Mouse (Mus musculus): Measurements from ENCODE around the gene Cib2. TPM values are rescaled to one million over a fixed set of nuclear protein-coding genes. Genes with fewer than 3 reads are reported as not detected.

Cib2 gene
- polyA plus RNA-seq, 1 experiment from 2014 or later, result 18.8 TPM

DNA sequence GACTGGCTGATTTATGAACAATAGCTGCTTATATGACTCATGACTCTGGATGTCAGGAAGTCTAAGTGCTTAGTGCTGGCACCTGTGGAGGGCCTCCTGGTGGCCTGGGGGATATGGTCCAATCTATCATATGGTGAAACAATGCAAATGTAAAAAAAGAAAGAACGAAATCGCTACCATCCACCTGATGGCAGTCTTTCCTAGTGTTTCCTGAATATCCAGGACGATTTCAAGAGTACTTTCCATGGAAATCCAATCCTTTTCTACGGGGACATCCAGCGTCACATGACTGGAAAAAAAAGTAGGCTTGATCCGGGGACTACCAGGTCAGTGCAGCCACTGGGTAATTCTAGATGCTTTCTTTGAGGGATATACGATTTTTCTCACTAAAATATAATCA is 32.3 kb downstream of the Cib2 start:
- Histone ChIP-seq H3K4me1 (ENCODE audit: control insufficient read depth, insufficient read depth, low read length) (no peaks in the 10 kb centered on the region), H3K27me3 (replicated peaks; ENCODE audit: control insufficient read depth, insufficient read depth, low read length) (no peaks in the 10 kb centered on the region), H3K27ac (replicated peaks; ENCODE audit: low read depth, low read length) (no peak overlapping the region), H3K9me3 (ENCODE audit: control insufficient read depth, low read length) (no peaks in the 10 kb centered on the region), H3K36me3 (ENCODE audit: control insufficient read depth, insufficient read depth, low read length) (no peaks in the 10 kb centered on the region), H3K4me3 (ENCODE audit: low read depth, low read length) (no peak overlapping the region), H3K9ac (ENCODE audit: low read depth, low read length) (no peak overlapping the region), H3K4me2 (ENCODE audit: low read depth, low read length) (no peak overlapping the region)
- no peak for ATAC-seq (ENCODE audit: low read depth)
- no peak for DNase-seq (ENCODE audit: low spot score)
- 59% methylated on average over 7 of the region's 7 CpGs for WGBS

DNA sequence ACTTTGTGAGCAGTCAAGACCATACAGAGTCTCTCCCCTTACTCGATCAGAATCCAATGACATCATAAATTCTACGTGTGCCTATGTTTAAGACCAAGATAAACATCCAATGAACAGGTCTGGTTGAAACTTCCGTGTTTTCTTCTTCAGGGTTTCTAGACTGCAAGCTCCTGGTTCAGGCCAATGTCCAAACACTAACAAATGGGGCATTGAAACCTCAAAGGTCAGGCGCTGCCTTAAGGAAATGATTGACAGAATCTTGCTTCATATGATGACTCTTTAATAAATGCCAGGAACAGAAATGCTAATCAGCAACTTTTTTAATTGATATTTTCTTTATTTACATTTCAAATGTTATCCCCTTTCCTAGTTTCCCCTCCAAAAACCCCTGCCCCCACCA is 39.7 kb downstream of the Cib2 start:
- WGBS, result 77% methylated on average over 4 of the region's 4 CpGs
- no peak for ATAC-seq (ENCODE audit: low read depth)

DNA sequence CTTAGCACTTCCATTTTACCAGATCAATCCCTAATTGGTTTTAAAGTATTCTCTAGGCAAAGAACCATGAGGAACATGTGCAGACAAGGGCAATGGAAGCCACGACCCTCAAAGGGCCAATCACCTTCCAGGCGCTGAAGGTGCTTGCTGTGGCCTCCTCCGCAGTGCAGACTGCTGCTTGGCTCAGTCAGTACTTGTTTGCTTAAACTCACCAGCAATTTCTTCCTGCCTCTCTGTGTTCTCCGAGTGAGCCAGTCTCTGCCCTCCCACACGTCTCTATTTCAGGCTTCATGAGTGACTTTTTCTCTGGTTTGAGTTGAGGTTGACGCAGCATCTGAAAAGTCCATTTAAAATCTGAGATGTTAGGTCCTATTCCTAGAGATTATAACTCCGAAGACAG is 41.1 kb downstream of the Cib2 start:
- H3K27me3 ChIP-seq (replicated peaks; ENCODE audit: control insufficient read depth, insufficient read depth, low read length), result no peaks in the 10 kb centered on the region
- H3K4me3 ChIP-seq (ENCODE audit: low read depth, low read length), result no peak overlapping the region
- H3K9ac ChIP-seq (ENCODE audit: low read depth, low read length), result no peak overlapping the region
- ATAC-seq (ENCODE audit: low read depth) (no peak), DNase-seq (ENCODE audit: low spot score) (no peak)
- H3K4me2 ChIP-seq (ENCODE audit: low read depth, low read length), result no peak overlapping the region
- no peaks in the 10 kb centered on the region for H3K36me3 ChIP-seq (ENCODE audit: control insufficient read depth, insufficient read depth, low read length)
- no peak overlapping the region for H3K27ac ChIP-seq (replicated peaks; ENCODE audit: low read depth, low read length)
- no peaks in the 10 kb centered on the region for H3K4me1 ChIP-seq (ENCODE audit: control insufficient read depth, insufficient read depth, low read length)
- no peaks in the 10 kb centered on the region for H3K9me3 ChIP-seq (ENCODE audit: control insufficient read depth, low read length)
- 61% methylated on average over 7 of the region's 7 CpGs for WGBS

More for the DNA sequence above, 39.7 kb downstream of the Cib2 start:
- H3K4me1 ChIP-seq (ENCODE audit: control insufficient read depth, insufficient read depth, low read length), result no peaks in the 10 kb centered on the region
- no peak overlapping the region for H3K4me2 ChIP-seq (ENCODE audit: low read depth, low read length)
- no peak overlapping the region for H3K27ac ChIP-seq (replicated peaks; ENCODE audit: low read depth, low read length)
- no peak overlapping the region for H3K4me3 ChIP-seq (ENCODE audit: low read depth, low read length)
- no peak for DNase-seq (ENCODE audit: low spot score)
- no peaks in the 10 kb centered on the region for H3K9me3 ChIP-seq (ENCODE audit: control insufficient read depth, low read length)
- H3K9ac ChIP-seq (ENCODE audit: low read depth, low read length), result no peak overlapping the region
- no peaks in the 10 kb centered on the region for H3K36me3 ChIP-seq (ENCODE audit: control insufficient read depth, insufficient read depth, low read length)
- H3K27me3 ChIP-seq (replicated peaks; ENCODE audit: control insufficient read depth, insufficient read depth, low read length), result no peaks in the 10 kb centered on the region

DNA sequence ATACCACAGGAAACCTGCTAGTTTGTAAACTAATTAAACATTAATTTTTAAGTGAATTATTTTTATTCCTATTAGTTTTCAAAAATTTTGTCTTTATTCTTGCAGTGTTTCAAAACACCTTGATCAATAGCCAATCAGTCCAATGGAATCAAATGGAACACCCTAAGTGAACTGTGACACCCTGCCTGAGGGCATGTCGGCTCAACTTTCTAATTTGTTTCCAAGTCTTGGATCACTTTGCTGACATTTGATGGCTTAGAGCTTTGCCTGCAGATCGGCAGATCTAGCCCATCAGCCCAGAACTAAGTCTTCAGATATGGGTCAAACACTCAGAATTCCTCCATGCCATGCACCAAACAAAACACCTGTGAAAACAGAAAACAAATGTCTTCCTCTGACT is 44.0 kb downstream of the Cib2 start:
- no peaks in the 10 kb centered on the region for H3K36me3 ChIP-seq (ENCODE audit: control insufficient read depth, insufficient read depth, low read length)
- H3K4me1 ChIP-seq (ENCODE audit: control insufficient read depth, insufficient read depth, low read length), result no peaks in the 10 kb centered on the region
- H3K4me2 ChIP-seq (ENCODE audit: low read depth, low read length), result no peak overlapping the region
- H3K9me3 ChIP-seq (ENCODE audit: control insufficient read depth, low read length), result no peaks in the 10 kb centered on the region
- H3K9ac ChIP-seq (ENCODE audit: low read depth, low read length), result no peak overlapping the region
- no peak for DNase-seq (ENCODE audit: low spot score)
- no peak for ATAC-seq (ENCODE audit: low read depth)
- no peak overlapping the region for H3K27ac ChIP-seq (replicated peaks; ENCODE audit: low read depth, low read length)
- WGBS, result 52% methylated on average over 2 of the region's 2 CpGs
- no peak overlapping the region for H3K4me3 ChIP-seq (ENCODE audit: low read depth, low read length)
- no peaks in the 10 kb centered on the region for H3K27me3 ChIP-seq (replicated peaks; ENCODE audit: control insufficient read depth, insufficient read depth, low read length)

DNA sequence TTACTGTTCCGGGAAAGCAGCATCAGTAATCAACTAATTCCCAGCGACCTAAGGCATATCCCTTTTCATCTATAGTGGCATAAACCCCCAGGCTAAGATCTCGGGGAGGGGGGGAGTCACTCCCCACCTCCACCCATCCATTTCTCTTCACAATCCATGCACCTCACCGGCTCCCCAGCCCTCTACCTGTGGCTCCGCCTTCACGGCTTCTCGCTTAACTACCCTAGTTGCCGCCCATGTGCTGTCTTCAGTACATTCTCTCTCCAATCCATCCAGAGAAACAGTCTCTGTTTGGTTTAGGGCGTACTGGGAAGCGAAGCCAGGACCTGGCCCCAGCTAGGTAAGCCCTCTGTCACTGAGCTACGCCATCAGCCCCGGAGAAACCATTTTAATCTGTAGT is 57.1 kb downstream of the Cib2 start:
- H3K27ac ChIP-seq (replicated peaks; ENCODE audit: low read depth, low read length), result no peak overlapping the region
- H3K9me3 ChIP-seq (ENCODE audit: control insufficient read depth, low read length), result no peaks in the 10 kb centered on the region
- peaks cover 3% of the 10 kb centered on the region; the same call in 1 of the 2 replicates for H3K27me3 ChIP-seq (replicated peaks; ENCODE audit: control insufficient read depth, insufficient read depth, low read length)
- no peak overlapping the region for H3K4me3 ChIP-seq (ENCODE audit: low read depth, low read length)
- DNase-seq (ENCODE audit: low spot score) (peak; percentile 8), ATAC-seq (ENCODE audit: low read depth) (no peak)
- H3K36me3 ChIP-seq (ENCODE audit: control insufficient read depth, insufficient read depth, low read length), result no peaks in the 10 kb centered on the region
- H3K9ac ChIP-seq (ENCODE audit: low read depth, low read length), result no peak overlapping the region
- WGBS, result 8% methylated on average over 12 of the region's 12 CpGs
- H3K4me2 ChIP-seq (ENCODE audit: low read depth, low read length), result peak overlapping the region; percentile 97
- no peaks in the 10 kb centered on the region for H3K4me1 ChIP-seq (ENCODE audit: control insufficient read depth, insufficient read depth, low read length)

DNA sequence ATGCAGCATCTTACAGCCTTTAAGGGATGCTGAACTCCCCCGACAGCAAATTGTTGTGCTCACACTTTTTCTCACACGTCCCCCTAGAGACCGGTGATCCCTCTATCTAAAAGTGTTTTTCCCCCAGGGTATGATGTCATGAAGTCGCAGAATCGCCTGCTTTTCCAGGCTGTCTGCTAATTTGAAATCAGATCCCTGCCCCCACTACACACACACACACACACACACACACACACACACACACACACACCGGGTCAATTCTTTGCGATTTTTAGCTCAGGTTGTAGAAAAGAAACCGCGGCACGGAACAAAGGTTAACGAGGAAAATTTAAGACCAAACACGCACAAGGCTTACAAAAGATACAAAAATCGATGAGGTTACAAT is 57.9 kb downstream of the Cib2 start:
- 5% methylated on average over 13 of the region's 13 CpGs for WGBS
- Histone ChIP-seq H3K9ac (ENCODE audit: low read depth, low read length) (peak overlapping the region; percentile 75; the same call in 1 of the 2 replicates), H3K4me1 (ENCODE audit: control insufficient read depth, insufficient read depth, low read length) (no peaks in the 10 kb centered on the region), H3K27me3 (replicated peaks; ENCODE audit: control insufficient read depth, insufficient read depth, low read length) (peaks cover 3% of the 10 kb centered on the region; the same call in 1 of the 2 replicates), H3K4me3 (ENCODE audit: low read depth, low read length) (peak overlapping the region; percentile 75), H3K4me2 (ENCODE audit: low read depth, low read length) (peak overlapping the region; percentile 97), H3K36me3 (ENCODE audit: control insufficient read depth, insufficient read depth, low read length) (no peaks in the 10 kb centered on the region), H3K9me3 (ENCODE audit: control insufficient read depth, low read length) (no peaks in the 10 kb centered on the region), H3K27ac (replicated peaks; ENCODE audit: low read depth, low read length) (no peak overlapping the region)
- ATAC-seq (ENCODE audit: low read depth) (peak; percentile 41), DNase-seq (ENCODE audit: low spot score) (peak; percentile 73)

DNA sequence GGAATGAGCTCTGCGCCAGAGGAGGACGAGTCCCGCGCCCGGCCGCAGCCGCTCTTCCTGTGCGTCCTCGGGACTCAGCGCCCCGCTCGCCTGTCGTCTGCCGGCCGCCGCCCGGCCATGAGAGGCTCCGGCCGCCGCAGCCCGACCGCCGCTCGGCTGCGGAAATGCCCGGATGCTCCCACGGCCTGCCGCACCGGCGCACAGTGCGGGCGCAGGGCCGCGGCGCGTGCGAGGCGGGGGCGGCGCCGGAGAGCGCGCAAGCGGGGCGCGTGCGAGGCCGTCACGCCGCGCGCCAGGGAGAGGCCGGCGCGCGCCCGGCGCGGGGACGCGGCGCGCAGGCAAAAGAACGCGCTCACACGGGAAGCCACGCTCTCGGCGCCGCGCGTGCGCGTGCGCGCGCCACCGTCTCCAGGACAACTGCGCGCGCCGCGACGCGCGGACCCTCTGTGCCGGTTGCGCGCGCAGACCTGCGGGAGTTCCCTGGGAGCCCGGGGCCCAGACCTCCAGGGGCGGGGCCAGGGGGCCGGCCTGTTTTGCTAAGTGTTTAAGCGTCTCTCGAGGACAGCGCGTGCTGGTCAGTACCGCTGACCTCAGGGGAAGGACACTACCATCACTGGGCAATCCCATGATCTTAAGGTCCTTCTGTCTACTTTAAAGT is 58.4 kb downstream of the Cib2 start, which contains the start of gene Dmxl2:
Dmxl2 (minus strand) TSS at position 174 of the 658 bp plus-strand sequence.
- ATAC-seq (ENCODE audit: low read depth), result peak; percentile 92
- no peak within 1 kb of the TSS; the same call in 1 of the 2 replicates for H3K27ac ChIP-seq (replicated peaks; ENCODE audit: low read depth, low read length)
- H3K4me2 ChIP-seq (ENCODE audit: low read depth, low read length), result peak within 1 kb of the TSS; percentile 97

DNA sequence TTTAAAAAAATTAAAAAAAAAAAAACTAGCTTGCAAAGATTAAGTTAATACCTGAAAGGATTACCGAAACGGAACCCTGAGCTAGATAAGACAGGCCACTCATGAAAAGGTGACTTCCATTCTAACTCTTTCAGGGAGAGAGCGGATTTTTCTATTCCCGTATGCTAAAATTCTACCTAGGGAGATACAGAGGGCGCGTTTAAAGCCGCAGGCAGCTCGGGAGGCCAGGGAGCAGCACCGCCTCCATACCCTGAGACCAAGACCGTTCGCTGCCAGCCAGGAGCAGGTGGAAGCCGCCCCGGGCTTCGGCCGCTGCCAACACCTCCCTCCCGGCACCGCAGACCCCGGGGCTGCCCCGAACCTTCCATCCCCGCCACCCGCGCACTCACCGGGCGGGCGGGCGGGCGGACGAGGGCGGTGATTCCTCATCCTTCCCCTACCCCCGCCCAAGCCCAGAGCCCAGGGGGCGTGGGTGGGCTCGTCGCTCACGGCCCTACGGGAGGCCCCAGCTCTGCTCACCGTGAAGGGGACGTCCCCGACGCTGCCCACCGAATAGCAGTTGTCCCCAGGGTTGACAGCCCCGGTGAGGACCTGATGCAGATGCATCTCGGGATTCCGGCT is 59.1 kb downstream of the Cib2 start:
- Histone ChIP-seq H3K36me3 (ENCODE audit: control insufficient read depth, insufficient read depth, low read length) (no peaks in the 10 kb centered on the region), H3K9ac (ENCODE audit: low read depth, low read length) (peak overlapping the region; percentile 75), H3K27ac (replicated peaks; ENCODE audit: low read depth, low read length) (no peak overlapping the region; the same call in 1 of the 2 replicates), H3K9me3 (ENCODE audit: control insufficient read depth, low read length) (no peaks in the 10 kb centered on the region), H3K4me2 (ENCODE audit: low read depth, low read length) (peak overlapping the region; percentile 97), H3K27me3 (replicated peaks; ENCODE audit: control insufficient read depth, insufficient read depth, low read length) (peaks cover 3% of the 10 kb centered on the region; the same call in 1 of the 2 replicates), H3K4me3 (ENCODE audit: low read depth, low read length) (peak overlapping the region; percentile 75), H3K4me1 (ENCODE audit: control insufficient read depth, insufficient read depth, low read length) (no peaks in the 10 kb centered on the region)
- WGBS, result under 1% methylated on average over 26 of the region's 43 CpGs
- peak; percentile 62 for ATAC-seq (ENCODE audit: low read depth)
- DNase-seq (ENCODE audit: low spot score), result peak; percentile 7

More for the DNA sequence above, 58.4 kb downstream of the Cib2 start, which contains the start of gene Dmxl2:
- peak; percentile 92 for DNase-seq (ENCODE audit: low spot score)
- peaks cover 3% of the 10 kb centered on the region; the same call in 1 of the 2 replicates for H3K27me3 ChIP-seq (replicated peaks; ENCODE audit: control insufficient read depth, insufficient read depth, low read length)
- H3K36me3 ChIP-seq (ENCODE audit: control insufficient read depth, insufficient read depth, low read length), result no peaks in the 10 kb centered on the region
- H3K9ac ChIP-seq (ENCODE audit: low read depth, low read length), result peak within 1 kb of the TSS; percentile 75
- no peaks in the 10 kb centered on the region for H3K9me3 ChIP-seq (ENCODE audit: control insufficient read depth, low read length)
- peak within 1 kb of the TSS; percentile 75 for H3K4me3 ChIP-seq (ENCODE audit: low read depth, low read length)
- WGBS, result 1% methylated on average over 17 of the region's 99 CpGs
- H3K4me1 ChIP-seq (ENCODE audit: control insufficient read depth, insufficient read depth, low read length), result no peaks in the 10 kb centered on the region

Data from embryonic facial prominence, embryonic 14.5 days (tissue).